Mouse (Mus musculus): ENCODE measurements around the gene Thpo. TPM values are rescaled to one million over a fixed set of nuclear protein-coding genes. Genes with fewer than 3 reads are reported as not detected.

Gene Thpo
- polyA plus RNA-seq, 2 experiments from 2014 or later = 0.26 TPM; not detected in 1

GRCm38 (mm10) chr16:20702522-20702893 lies 31.8 kb downstream of the Thpo start:
- no peak for ATAC-seq

DNA sequence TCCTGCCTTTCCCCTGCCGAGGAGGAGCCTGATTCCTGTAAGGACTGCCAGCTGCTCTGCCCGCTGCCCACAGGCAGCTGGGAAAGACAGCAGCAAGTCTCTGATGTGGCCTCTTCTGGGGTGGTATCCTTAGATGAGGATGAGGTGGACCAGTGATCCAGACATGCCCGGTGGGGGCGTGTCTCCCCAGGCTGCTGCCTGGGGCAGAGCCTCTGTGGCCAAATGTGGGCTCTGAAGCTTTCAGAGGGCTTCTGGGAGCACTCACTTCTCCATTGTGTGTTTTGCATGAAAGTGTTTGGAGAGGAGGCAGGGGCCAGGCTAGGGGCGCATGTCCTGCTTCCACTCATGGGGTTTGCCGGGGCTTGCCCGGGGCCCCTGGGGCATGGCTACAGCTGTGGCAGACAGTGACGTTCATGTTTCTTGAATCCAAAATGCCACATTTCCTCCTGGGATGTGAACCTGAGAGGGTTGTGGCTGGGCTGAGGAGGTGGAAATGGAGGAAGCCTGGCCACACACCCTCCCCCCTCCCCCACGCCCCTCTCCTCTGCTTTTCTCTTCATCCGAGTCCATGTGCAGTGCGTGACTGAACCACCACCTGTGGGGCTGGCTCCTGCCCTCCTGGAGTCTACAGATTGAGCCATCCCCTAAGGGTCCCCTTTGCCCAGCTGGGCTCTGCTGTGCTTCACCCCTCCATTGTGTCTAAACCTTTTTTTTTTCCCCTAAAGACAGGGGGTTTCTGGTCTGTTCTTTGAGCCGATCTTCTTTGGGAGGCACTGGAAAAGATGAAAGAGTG lies 32.4 kb downstream of the Thpo start:
- ATAC-seq = no peak

GRCm38 (mm10) chr16:20701316-20701715 lies 33.0 kb downstream of the Thpo start:
- ATAC-seq = no peak

DNA sequence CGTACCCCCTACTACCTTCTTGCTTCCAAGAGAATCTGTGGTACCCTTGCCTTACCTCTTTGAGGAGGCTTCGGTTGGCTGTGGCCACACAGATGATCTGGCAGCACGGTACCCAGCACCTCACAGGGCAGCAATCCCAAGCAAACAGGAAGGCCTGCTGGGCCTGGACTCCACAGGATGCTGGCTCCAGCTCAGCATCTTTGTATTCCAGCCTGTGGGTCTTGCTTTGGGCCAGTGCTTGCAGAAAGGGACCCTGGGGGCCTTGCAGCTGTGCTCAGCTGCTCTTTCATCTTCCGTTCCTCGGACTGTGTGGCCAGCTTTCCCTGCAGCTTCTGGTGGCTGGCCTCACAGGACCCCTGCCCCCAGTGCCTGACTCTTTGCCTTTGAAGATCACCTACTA lies 34.3 kb downstream of the Thpo start:
- no peak for ATAC-seq

DNA sequence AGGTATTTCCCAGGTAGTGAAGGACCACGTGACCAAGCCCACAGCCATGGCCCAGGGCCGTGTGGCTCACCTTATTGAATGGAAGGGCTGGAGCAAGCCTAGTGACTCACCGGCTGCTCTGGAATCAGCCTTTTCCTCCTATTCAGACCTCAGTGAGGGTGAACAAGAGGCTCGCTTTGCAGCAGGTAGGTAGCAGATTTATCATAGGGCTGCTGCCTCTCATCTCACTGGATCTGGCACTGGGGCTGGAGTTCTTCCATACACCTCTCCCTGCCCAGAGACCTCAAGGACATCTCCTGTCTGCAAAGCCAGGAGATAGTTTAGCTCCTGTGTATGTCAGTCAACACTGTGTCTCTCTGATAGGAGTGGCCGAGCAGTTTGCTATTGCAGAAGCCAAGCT lies 35.0 kb downstream of the Thpo start:
- no peak for ATAC-seq

GRCm38 (mm10) chr16:20695622-20696323 lies 38.5 kb downstream of the Thpo start:
- peak; percentile 4 for ATAC-seq

DNA sequence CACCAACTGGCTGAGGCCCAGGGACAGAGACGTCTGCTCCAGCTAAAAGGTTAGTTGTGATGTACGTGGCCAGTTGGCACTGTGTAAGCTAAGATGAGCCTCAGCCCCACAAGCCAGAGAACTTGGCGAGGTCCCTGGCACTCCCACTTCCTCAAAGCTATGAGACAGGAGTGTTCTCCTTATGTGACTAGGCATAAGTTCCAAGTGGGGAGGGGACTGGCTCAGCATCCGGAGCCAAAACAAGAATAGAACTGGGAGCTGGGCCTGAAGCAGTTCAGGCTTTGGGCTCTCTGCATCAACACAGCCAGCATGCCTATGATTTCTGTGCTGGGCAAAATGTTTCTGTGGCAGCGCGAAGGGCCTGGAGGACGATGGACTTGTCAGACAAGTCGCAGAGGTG lies 39.5 kb downstream of the Thpo start:
- ATAC-seq = no peak

GRCm38 (mm10) chr16:20693111-20693701 lies 41.1 kb downstream of the Thpo start, which contains the start of gene Fam131a:
Gene Fam131a (plus strand): TSS chr16:20693241.
- ATAC-seq = peak; percentile 80

DNA sequence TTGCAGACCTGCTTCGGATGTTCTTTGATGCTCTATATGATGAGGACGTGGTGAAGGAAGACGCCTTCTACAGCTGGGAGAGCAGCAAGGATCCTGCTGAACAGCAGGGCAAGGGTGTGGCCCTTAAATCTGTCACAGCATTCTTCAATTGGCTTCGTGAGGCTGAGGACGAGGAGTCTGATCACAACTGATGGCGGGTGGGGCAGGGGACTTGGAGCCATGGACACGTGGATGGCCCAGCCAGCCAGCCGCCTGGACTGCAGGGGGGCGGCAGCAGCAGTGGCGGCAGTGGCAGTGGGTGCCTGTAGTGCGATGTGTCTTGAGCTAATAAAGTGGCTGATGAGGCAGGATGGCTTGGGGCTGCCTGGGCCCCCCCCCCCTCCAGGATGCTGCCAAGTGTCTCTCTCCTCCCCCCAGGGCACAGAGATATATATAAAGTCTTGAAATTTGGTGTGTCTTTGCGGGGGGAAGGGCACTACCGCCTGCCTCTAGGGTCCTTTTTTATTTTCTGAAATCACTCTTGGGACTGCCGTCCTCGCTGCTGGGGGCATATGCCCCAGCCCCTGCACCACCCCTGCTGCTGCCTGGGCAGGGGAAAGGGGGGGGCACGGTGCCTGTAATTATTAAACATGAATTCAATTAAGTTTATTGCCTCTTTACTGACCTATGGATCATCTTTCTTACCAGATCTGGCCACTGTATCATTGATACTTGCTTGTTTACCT lies 41.9 kb downstream of the Thpo start:
- no peak for ATAC-seq

DNA sequence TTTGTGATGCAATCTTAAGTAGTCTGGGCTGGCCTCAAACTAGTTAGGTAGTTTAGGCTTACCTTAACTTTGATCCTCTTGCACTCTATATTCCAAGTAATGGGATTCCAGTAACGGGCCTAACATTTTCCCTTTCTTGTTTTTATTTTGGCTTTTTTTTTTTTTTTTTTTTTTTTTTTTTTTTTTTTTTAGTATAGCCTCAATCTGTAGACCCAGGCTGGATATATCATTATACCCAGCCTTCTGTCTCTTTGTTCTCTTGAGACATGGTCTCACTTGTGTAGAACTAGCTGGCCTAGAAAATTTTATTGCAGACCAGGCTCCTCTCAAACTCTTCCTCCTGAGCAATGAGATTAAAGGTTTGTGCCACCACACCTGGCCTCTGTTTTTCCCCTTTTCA lies 42.7 kb downstream of the Thpo start:
- no peak for ATAC-seq

DNA sequence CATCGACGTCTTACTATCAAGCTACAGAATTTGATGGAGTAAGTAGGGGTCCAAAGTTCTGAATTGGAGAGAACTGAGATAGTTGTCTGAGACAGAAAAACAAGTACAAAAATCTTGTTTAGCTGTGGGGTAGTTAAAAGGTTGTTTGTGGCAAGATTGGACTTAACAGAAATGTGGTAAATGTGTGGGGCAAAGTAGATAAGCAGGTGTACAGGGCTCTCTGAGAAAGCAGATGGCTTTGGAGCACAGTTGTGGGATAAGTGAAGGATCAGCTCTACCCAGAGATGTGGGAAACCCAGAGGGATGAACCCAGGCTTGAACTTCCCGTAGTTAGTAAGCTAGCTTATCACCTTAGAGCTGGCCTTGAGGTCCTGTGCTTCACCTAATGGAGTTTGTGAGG lies 43.5 kb downstream of the Thpo start:
- no peak for ATAC-seq

DNA sequence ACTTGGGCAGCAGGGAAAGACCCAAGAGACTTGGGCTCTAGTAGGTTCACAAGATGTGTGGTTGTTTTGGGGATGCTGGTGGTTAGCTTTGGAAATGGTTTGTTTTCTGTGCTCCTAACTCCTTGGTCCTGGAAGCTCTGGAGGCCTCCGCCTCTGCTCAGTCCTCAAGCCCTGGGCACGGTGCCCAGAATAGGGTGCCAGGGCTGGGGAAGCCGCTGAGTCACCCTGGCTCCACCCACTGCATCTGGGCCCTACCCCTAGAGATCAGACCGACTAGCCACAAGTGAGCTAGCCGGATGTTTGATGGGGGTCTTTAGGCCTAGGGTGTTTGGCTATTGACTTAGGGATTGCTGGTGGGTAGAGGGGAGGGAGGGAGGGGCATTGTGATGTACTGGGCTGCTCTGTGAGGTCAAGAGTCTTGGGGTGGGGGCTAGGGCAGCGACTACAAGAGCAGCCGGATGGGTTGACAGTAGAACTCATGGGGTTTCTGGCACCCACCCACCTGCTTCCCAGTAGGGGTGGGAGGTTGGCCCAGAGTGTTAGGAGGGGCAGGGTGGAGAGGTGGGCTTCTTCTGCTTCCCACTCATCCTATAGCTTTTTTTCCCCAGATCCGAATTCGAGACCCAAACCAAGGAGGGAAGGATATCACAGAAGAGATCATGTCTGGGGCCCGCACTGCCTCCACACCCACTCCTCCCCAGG lies 56.2 kb downstream of the Thpo start:
- ATAC-seq = no peak

- no peak for ATAC-seq
These were observed 56.9 kb downstream of the Thpo start for GRCm38 (mm10) chr16:20677380-20677779.

DNA sequence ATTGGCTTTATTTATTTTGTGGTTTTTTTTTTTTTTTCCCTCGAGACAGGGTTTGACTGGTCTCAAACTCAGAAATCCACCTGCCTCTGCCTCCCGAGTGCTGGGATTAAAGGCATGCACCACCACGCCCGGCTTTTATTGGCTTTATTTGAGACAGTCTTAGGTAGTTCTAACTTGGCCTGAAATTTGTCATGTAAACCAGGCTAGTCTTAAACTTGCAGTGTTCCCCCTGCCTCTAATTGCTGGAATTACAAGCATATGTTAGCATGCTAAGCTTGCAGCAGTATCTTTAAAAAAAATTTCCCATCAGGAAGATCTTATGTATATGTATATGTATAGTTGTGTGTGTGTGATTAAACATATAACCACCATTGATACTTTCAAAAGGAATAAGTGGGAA lies 57.6 kb downstream of the Thpo start:
- no peak for ATAC-seq

GRCm38 (mm10) chr16:20675213-20675612 lies 59.1 kb downstream of the Thpo start:
- no peak for ATAC-seq

Other genes starting within 250 kb of the Thpo start
- 10 to 100 TPM; 13.7 to 14.5 TPM for gene Eif2b5, start 235.7 kb downstream of the Thpo start, polyA plus RNA-seq (2017; shearing (Covaris generic))
- gene Dvl3, start 217.5 kb downstream of the Thpo start, polyA plus RNA-seq (2017; shearing (Covaris generic)) = 10 to 100 TPM; 13.2 to 13.7 TPM
- gene Ap2m1, start 199.0 kb downstream of the Thpo start, polyA plus RNA-seq (2017; shearing (Covaris generic)) = 100 to 1,000 TPM; 467 to 550 TPM
- gene Abcf3, start 185.9 kb downstream of the Thpo start, polyA plus RNA-seq (2017; shearing (Covaris generic)) = 10 to 100 TPM; 49.5 to 57.2 TPM
- gene Vwa5b2, start 145.0 kb downstream of the Thpo start, polyA plus RNA-seq (2017; shearing (Covaris generic)) = under 1 TPM; 0.11 to 0.42 TPM
- 10 to 100 TPM; 19.0 to 25.6 TPM for gene Eef1akmt4, start 122.9 kb downstream of the Thpo start, polyA plus RNA-seq (2017; shearing (Covaris generic))
- not detected for gene Gm49333, start 122.9 kb downstream of the Thpo start, polyA plus RNA-seq (2017; shearing (Covaris generic))
- gene Alg3, start 122.8 kb downstream of the Thpo start, polyA plus RNA-seq (2017; shearing (Covaris generic)) = 10 to 100 TPM; 28.2 to 31.8 TPM
- not detected for gene Camk2n2, start 113.2 kb downstream of the Thpo start, polyA plus RNA-seq (2017; shearing (Covaris generic))
- not detected for gene Ece2, start 104.7 kb downstream of the Thpo start, polyA plus RNA-seq (2017; shearing (Covaris generic))
- gene Psmd2, start 82.9 kb downstream of the Thpo start, polyA plus RNA-seq (2017; shearing (Covaris generic)) = 100 to 1,000 TPM; 152 to 157 TPM
- 10 to 100 TPM; 44.6 to 82.1 TPM for gene Eif4g1, start 66.2 kb downstream of the Thpo start, polyA plus RNA-seq (2017; shearing (Covaris generic))
- gene Fam131a, start 41.3 kb downstream of the Thpo start, polyA plus RNA-seq (2017; shearing (Covaris generic)) = 1 to 10 TPM in 1 of 2 experiments, not detected in 1; 1.2 TPM
- 10 to 100 TPM; 72.6 to 80.2 TPM for gene Polr2h, start 16.8 kb downstream of the Thpo start, polyA plus RNA-seq (2017; shearing (Covaris generic))
- gene Clcn2, start 16.8 kb downstream of the Thpo start, polyA plus RNA-seq (2017; shearing (Covaris generic)) = 1 to 10 TPM; 1.3 to 2.0 TPM
- not detected for gene Chrd, start 1.4 kb downstream of the Thpo start, polyA plus RNA-seq (2017; shearing (Covaris generic))

Measured in activated CD4-positive, CD25-positive, alpha-beta regulatory T cell, adult 4 months (primary cell).